Mouse (Mus musculus) ES-Bruce4 (cell line): ENCODE measurements at regions not wholly inside any gene's neighbourhood (a gene's known extent, or its start where the extent isn't known, plus 50 kb on each side); places are given as distances from the start of the nearest gene placed in this dataset.

ENCODE experiments used
- H3K27ac ChIP-seq: 2 replicates; pipeline ENCODE4 v1.5.1; 2012; ENCODE audit warnings: low read length, inconsistent platforms; ENCODE audit not compliant: insufficient read depth
- H3K27me3 ChIP-seq: 2 replicates; pipeline ENCODE4 v1.6.1; 2012; ENCODE audit warnings: mild to moderate bottlenecking, low read length, inconsistent platforms; ENCODE audit not compliant: control insufficient read depth, poor library complexity, insufficient read depth, severe bottlenecking
- H3K36me3 ChIP-seq: 2 replicates; pipeline ENCODE4 v1.6.1; 2012; ENCODE audit warnings: inconsistent platforms, mild to moderate bottlenecking, low read length, moderate library complexity; ENCODE audit not compliant: control insufficient read depth, poor library complexity, insufficient read depth, severe bottlenecking
- H3K4me1 ChIP-seq: one replicate; pipeline ENCODE4 v1.8.1; 2011; ENCODE audit warnings: low read length; ENCODE audit not compliant: control insufficient read depth, insufficient read depth
- H3K4me3 ChIP-seq: 2 replicates; pipeline ENCODE4 v1.5.1; 2011; ENCODE audit warnings: low read depth, mild to moderate bottlenecking, low read length
- H3K9ac ChIP-seq: 2 replicates; pipeline ENCODE4 v1.6.1; 2012; ENCODE audit warnings: low read depth, mild to moderate bottlenecking, inconsistent platforms; ENCODE audit not compliant: poor library complexity, severe bottlenecking
- H3K9me3 ChIP-seq: replicated peaks from 2 replicates; pipeline ENCODE4 v1.6.1; 2012; ENCODE audit warnings: mild to moderate bottlenecking, low read length, inconsistent platforms; ENCODE audit not compliant: control insufficient read depth, poor library complexity, insufficient read depth, severe bottlenecking
- CTCF ChIP-seq: IDR thresholded peaks from one replicate; pipeline ENCODE4 v1.8.1; 2011; ENCODE audit warnings: low read depth, low read length
- EP300 ChIP-seq: IDR thresholded peaks from 2 replicates; pipeline ENCODE4 v1.6.1; 2011; ENCODE audit warnings: low read depth, low read length; ENCODE audit not compliant: insufficient read depth
- POLR2A ChIP-seq: IDR thresholded peaks from one replicate; pipeline ENCODE4 v1.8.1; 2011; ENCODE audit warnings: low read length; ENCODE audit not compliant: insufficient read depth

DNA sequence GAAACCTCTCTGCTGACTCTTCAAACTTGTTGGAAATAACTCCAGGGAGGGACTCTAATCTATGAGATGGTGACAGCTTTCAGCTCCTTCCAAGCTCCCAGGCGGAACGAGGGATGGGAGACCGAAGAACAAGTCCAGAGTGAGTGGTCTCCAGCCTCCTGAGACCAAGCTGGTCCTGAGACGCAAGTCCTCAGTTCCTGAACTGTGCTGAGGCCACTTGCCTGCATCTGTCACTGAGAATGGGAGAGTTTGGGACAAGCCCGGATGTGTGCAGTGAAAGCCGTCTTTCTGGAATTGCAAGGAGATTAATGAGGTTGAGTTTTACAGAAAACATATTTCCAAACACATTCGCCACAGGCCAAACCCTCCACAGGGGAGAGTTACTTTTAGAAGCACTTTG is 129.3 kb downstream of the Ngf start:
- no peak overlapping the region for H3K27ac ChIP-seq

DNA sequence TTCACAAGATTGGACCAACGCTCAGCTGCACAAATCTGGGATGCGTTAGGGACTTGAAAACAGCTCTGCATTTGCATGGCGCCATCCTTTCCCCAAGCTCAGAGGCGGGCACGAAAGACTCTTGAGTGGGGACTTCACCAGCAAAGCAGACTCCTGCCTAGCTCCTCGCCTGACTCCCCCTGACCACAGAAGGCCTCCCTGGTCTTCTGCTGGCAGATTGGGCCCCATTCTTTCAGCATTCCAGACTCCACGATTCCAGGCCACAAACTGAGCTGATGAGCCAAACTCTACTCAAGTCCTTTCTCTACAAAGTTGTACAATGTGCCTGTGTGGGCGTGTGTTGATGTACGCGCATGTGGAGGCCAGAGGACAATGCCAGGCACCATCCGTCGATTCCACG is 131.6 kb upstream of the Tspan2 start:
- Histone ChIP-seq H3K9ac (no peak overlapping the region), H3K27ac (no peak overlapping the region), H3K27me3 (no peaks in the 10 kb centered on the region), H3K4me1 (peaks cover 3% of the 10 kb centered on the region), H3K36me3 (no peaks in the 10 kb centered on the region), H3K4me3 (no peak overlapping the region), H3K9me3 (no peaks in the 10 kb centered on the region; the same call in 1 of the 2 replicates)
- TF ChIP-seq CTCF, result no peak

More for the DNA sequence above, 129.3 kb downstream of the Ngf start:
- no peaks in the 10 kb centered on the region; the same call in 1 of the 2 replicates for H3K9me3 ChIP-seq
- no peaks in the 10 kb centered on the region for H3K36me3 ChIP-seq
- TF ChIP-seq POLR2A (no peak), EP300 (no peak), CTCF (no peak)
- H3K4me3 ChIP-seq, result no peak overlapping the region
- H3K27me3 ChIP-seq, result no peaks in the 10 kb centered on the region
- H3K9ac ChIP-seq, result no peak overlapping the region
- no peaks in the 10 kb centered on the region for H3K4me1 ChIP-seq

DNA sequence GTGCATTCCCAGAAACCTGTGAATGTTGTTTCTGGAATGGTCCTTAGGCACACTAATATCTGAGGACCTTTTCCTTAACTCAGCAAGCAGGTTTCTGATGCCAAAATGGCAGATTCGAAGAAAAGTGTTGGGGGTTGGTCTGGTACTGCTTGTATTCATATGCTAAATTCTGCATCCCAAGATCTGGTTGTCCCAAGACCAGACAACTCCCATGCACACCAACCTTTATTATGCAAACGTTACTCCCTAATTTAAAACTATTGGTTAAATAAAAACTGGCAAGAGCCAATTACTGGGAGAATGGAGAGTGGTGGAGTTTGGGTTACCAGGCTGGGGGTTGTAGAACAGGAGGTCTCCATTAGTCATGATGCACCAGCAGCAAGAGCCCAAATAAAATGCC is 129.0 kb upstream of the Tspan2 start:
- H3K9me3 ChIP-seq, result peaks cover 12% of the 10 kb centered on the region
- H3K4me3 ChIP-seq, result no peak overlapping the region
- TF ChIP-seq POLR2A (no peak), CTCF (no peak)
- no peaks in the 10 kb centered on the region for H3K27me3 ChIP-seq
- H3K9ac ChIP-seq, result no peak overlapping the region
- H3K27ac ChIP-seq, result no peak overlapping the region
- no peaks in the 10 kb centered on the region for H3K36me3 ChIP-seq
- peaks cover 3% of the 10 kb centered on the region for H3K4me1 ChIP-seq

GRCm38 (mm10) chr3:102610970-102611369 is 123.4 kb upstream of the Tspan2 start:
- no peaks in the 10 kb centered on the region for H3K27me3 ChIP-seq
- H3K27ac ChIP-seq, result no peak overlapping the region
- H3K9ac ChIP-seq, result no peak overlapping the region
- H3K36me3 ChIP-seq, result no peaks in the 10 kb centered on the region
- no peaks in the 10 kb centered on the region for H3K4me1 ChIP-seq
- H3K9me3 ChIP-seq, result peaks cover 12% of the 10 kb centered on the region
- TF ChIP-seq EP300 (no peak), CTCF (no peak), POLR2A (no peak)
- H3K4me3 ChIP-seq, result no peak overlapping the region

- H3K27ac ChIP-seq, result no peak overlapping the region
- H3K36me3 ChIP-seq, result no peaks in the 10 kb centered on the region
- no peak overlapping the region for H3K9ac ChIP-seq
- TF ChIP-seq CTCF, result no peak
- TF ChIP-seq POLR2A, result no peak
- no peak for TF ChIP-seq EP300
- H3K27me3 ChIP-seq, result no peaks in the 10 kb centered on the region
- H3K9me3 ChIP-seq, result peaks cover 12% of the 10 kb centered on the region
- H3K4me3 ChIP-seq, result no peak overlapping the region
- no peaks in the 10 kb centered on the region for H3K4me1 ChIP-seq
Measured at GRCm38 (mm10) chr3:102611398-102612366, 122.6 kb upstream of the Tspan2 start.

DNA sequence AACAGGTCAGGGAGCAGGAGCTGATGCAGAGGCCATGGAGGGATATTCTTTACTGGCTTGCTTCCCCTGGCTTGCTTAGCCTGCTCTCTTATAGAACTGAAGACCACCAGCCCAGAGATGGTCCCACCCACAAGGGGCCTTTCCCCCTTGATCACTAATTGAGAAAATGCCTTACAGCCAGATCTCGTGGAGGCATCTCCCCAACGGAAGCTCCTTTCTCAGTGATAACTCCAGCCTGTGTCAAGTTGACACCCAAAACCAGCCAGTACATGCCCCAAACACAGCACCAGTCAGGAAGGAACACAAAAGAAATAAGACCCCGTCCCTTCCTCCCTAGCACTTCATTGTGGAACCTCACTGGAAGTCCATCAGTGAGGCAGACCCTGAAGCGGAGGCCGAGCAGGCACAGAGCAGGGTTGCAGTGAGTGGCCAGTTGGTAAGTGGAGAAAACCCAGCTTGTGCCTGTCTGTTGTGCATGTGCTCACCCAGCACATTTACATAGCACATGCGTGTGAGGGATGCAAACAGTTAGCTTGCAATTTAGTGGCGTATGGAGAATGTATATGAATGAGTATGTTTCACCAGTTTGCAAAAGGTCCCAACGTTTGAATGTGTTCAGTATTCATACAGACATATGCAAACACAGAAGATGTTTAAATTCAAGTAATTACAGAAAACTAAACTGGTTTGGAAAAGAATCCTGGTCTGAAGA is 114.5 kb upstream of the Tspan2 start:
- no peaks in the 10 kb centered on the region for H3K4me1 ChIP-seq
- H3K27me3 ChIP-seq, result no peaks in the 10 kb centered on the region
- no peak overlapping the region for H3K27ac ChIP-seq
- TF ChIP-seq CTCF (no peak), POLR2A (no peak), EP300 (no peak)
- no peaks in the 10 kb centered on the region for H3K9me3 ChIP-seq
- H3K4me3 ChIP-seq, result no peak overlapping the region
- no peaks in the 10 kb centered on the region for H3K36me3 ChIP-seq
- H3K9ac ChIP-seq, result no peak overlapping the region
